Mouse (Mus musculus): ENCODE results near the gene Vmn1r121. TPM values are rescaled to one million over a fixed set of nuclear protein-coding genes. Genes with fewer than 3 reads are reported as not detected.
"Not testable (repeated sequence)": the region's sequence is repeated elsewhere in the genome, so short reads cannot be mapped to it uniquely, and the experiment has no call there.

The Vmn1r121 gene
- not detected in 2 replicates for polyA plus RNA-seq (2015; fragmentation: Nextera tagmentation; extraction: Ambion mirVana)

- not testable (repeated sequence) for H3K9me3 ChIP-seq (replicated peaks); H3K27me3 ChIP-seq; H3K36me3 ChIP-seq (ENCODE audit: poor library complexity, severe bottlenecking); H3K4me1 ChIP-seq; H3K9ac ChIP-seq; H3K4me3 ChIP-seq; H3K4me2 ChIP-seq; H3K27ac ChIP-seq; ATAC-seq
- 75% methylated on average over 5 of the region's 5 CpGs for WGBS
These were observed at the start of gene Vmn1r121 for GRCm38 (mm10) chr7:21098413-21098812. Vmn1r121 (minus strand) TSS chr7:21098513.

- not testable (repeated sequence) for ATAC-seq; H3K9me3 ChIP-seq (replicated peaks); H3K4me1 ChIP-seq; H3K4me2 ChIP-seq; H3K27me3 ChIP-seq; H3K27ac ChIP-seq; H3K4me3 ChIP-seq; H3K36me3 ChIP-seq (ENCODE audit: poor library complexity, severe bottlenecking); H3K9ac ChIP-seq
- 54% methylated on average over 3 of the region's 3 CpGs for WGBS
These were observed 35.7 kb upstream of the Vmn1r121 start, which contains the start of gene Vmn1r122 for GRCm38 (mm10) chr7:21134028-21134427. Vmn1r122 (minus strand) TSS chr7:21134128.

GRCm38 (mm10) chr7:21053684-21054083 is 44.6 kb downstream of the Vmn1r121 start, which contains the start of gene Vmn1r120:
Vmn1r120 (minus strand) TSS chr7:21053784.
- not testable (repeated sequence) for H3K4me1 ChIP-seq, H3K4me2 ChIP-seq
- 79% methylated on average over 1 of the region's 1 CpGs for WGBS

More at GRCm38 (mm10) chr7:21053684-21054083, 44.6 kb downstream of the Vmn1r121 start, which contains the start of gene Vmn1r120:
- H3K36me3 ChIP-seq (ENCODE audit: poor library complexity, severe bottlenecking); H3K27ac ChIP-seq; ATAC-seq; H3K4me3 ChIP-seq; H3K9ac ChIP-seq; H3K9me3 ChIP-seq (replicated peaks); H3K27me3 ChIP-seq: not testable (repeated sequence)

Other genes with a start within 250 kb of the Vmn1r121 start
- gene Vmn1r116, start 226.3 kb downstream of the Vmn1r121 start, polyA plus RNA-seq (2015; fragmentation: Nextera tagmentation; extraction: Ambion mirVana): not detected in 2 replicates
- not detected in 2 replicates for gene Vmn1r117, start 214.4 kb downstream of the Vmn1r121 start, polyA plus RNA-seq (2015; fragmentation: Nextera tagmentation; extraction: Ambion mirVana)
- not detected in 2 replicates for gene Vmn1r118, start 186.2 kb downstream of the Vmn1r121 start, polyA plus RNA-seq (2015; fragmentation: Nextera tagmentation; extraction: Ambion mirVana)
- gene Vmn1r119, start 86.1 kb downstream of the Vmn1r121 start, polyA plus RNA-seq (2015; fragmentation: Nextera tagmentation; extraction: Ambion mirVana): not detected in 2 replicates
- gene Vmn1r120, start 44.7 kb downstream of the Vmn1r121 start, polyA plus RNA-seq (2015; fragmentation: Nextera tagmentation; extraction: Ambion mirVana): not detected in 2 replicates
- gene Vmn1r122, start 35.6 kb upstream of the Vmn1r121 start, polyA plus RNA-seq (2015; fragmentation: Nextera tagmentation; extraction: Ambion mirVana): not detected in 2 replicates
- not detected in 2 replicates for gene Vmn1r123, start 63.7 kb upstream of the Vmn1r121 start, polyA plus RNA-seq (2015; fragmentation: Nextera tagmentation; extraction: Ambion mirVana)
- gene Gm5157, start 91.9 kb upstream of the Vmn1r121 start, polyA plus RNA-seq (2015; fragmentation: Nextera tagmentation; extraction: Ambion mirVana): not detected in 2 replicates
- not detected in 2 replicates for gene Vmn1r124, start 162.1 kb upstream of the Vmn1r121 start, polyA plus RNA-seq (2015; fragmentation: Nextera tagmentation; extraction: Ambion mirVana)
- gene Vmn1r125, start 173.7 kb upstream of the Vmn1r121 start, polyA plus RNA-seq (2015; fragmentation: Nextera tagmentation; extraction: Ambion mirVana): not detected in 2 replicates
- gene Vmn1r126, start 203.0 kb upstream of the Vmn1r121 start, polyA plus RNA-seq (2015; fragmentation: Nextera tagmentation; extraction: Ambion mirVana): not detected in 2 replicates
- not detected in 2 replicates for gene Vmn1r127, start 221.3 kb upstream of the Vmn1r121 start, polyA plus RNA-seq (2015; fragmentation: Nextera tagmentation; extraction: Ambion mirVana)

Measured in forebrain, embryonic 13.5 days (tissue).